Mouse (Mus musculus) small intestine, adult 2 months (tissue): ENCODE data around the gene Bdp1.

ENCODE experiments used
- CTCF ChIP-seq: fragments of 200-500 bp; IDR thresholded peaks from 2 replicates; pipeline ENCODE4 v1.5.1; 2012; ENCODE audit warnings: low read depth, mild to moderate bottlenecking, control low read depth, inconsistent platforms, low read length, moderate library complexity, mixed read lengths; ENCODE audit not compliant: insufficient replicate concordance, insufficient read length; ENCODE audit errors: extremely low read depth
- POLR2A ChIP-seq: fragments of 200-500 bp; IDR thresholded peaks from 2 replicates; pipeline ENCODE4 v1.6.1; 2012; ENCODE audit warnings: low read depth, mild to moderate bottlenecking, control low read depth, inconsistent platforms, low read length, moderate library complexity

GRCm38 (mm10) chr13:100123970-100124369 is 20.1 kb upstream of the Bdp1 start:
- TF ChIP-seq CTCF (no peak), POLR2A (no peak)
